Mouse (Mus musculus) intestine, embryonic 15.5 days (tissue): Measurements from ENCODE around the gene Trim38. TPM values are rescaled to one million over a fixed set of nuclear protein-coding genes. Genes with fewer than 3 reads are reported as not detected.

Source experiments
- ATAC-seq: fragments of 200-750 bp; cut with Nextera tagmentation; 2 replicates; pipeline ENCODE4 v1.8.0; 2017; ENCODE audit warnings: moderate TSS enrichment, moderate library complexity
- H3K27ac ChIP-seq: fragments of 300-500 bp; sonication (generic); 2 replicates; pipeline ENCODE4 v1.5.1; 2015; ENCODE audit warnings: mild to moderate bottlenecking, inconsistent platforms
- H3K27me3 ChIP-seq: fragments of 300-500 bp; sonication (generic); replicated peaks from 2 replicates; pipeline ENCODE4 v1.6.1; 2015; ENCODE audit warnings: inconsistent platforms
- H3K36me3 ChIP-seq: fragments of 300-500 bp; sonication (generic); 2 replicates; pipeline ENCODE4 v1.6.1; 2015; ENCODE audit warnings: inconsistent platforms
- H3K4me1 ChIP-seq: fragments of 300-500 bp; sonication (generic); replicated peaks from 2 replicates; pipeline ENCODE4 v1.6.1; 2015; ENCODE audit warnings: inconsistent platforms
- H3K4me2 ChIP-seq: fragments of 300-500 bp; sonication (generic); replicated peaks from 2 replicates; pipeline ENCODE4 v1.6.1; 2015; ENCODE audit warnings: mild to moderate bottlenecking, inconsistent platforms
- H3K4me3 ChIP-seq: fragments of 300-500 bp; sonication (generic); replicated peaks from 2 replicates; pipeline ENCODE4 v1.5.1; 2015; ENCODE audit warnings: inconsistent platforms
- H3K9ac ChIP-seq: fragments of 300-500 bp; sonication (generic); 2 replicates; pipeline ENCODE4 v1.6.1; 2015; ENCODE audit warnings: inconsistent platforms
- H3K9me3 ChIP-seq: fragments of 300-500 bp; sonication (generic); 2 replicates; pipeline ENCODE4 v1.6.1; 2016; ENCODE audit warnings: inconsistent platforms
- WGBS: fragments of 180-500 bp; shearing (Covaris S2); methylation state at CpG from one replicate; pipeline ENCODE4 v1.1.7; 2015; 5-methylcytosine and 5-hydroxymethylcytosine counted together
- polyA plus RNA-seq: library from polyadenylated mRNA; unstranded; fragments of >200 nt; fragmentation: Nextera tagmentation; extraction: Ambion mirVana; gene quantifications from 2 replicates; pipeline ENCODE4 v1.2.1, GENCODE M21; 2015

The Trim38 gene
- polyA plus RNA-seq, 1 experiment from 2014 or later, result not detected

- no peaks in the 10 kb centered on the region for H3K4me1 ChIP-seq
- H3K9ac ChIP-seq, result no peak overlapping the region
- H3K9me3 ChIP-seq, result no peaks in the 10 kb centered on the region
- H3K36me3 ChIP-seq, result no peaks in the 10 kb centered on the region
- H3K4me2 ChIP-seq, result no peak overlapping the region
- WGBS, result 8% methylated on average over 6 of the region's 6 CpGs
- no peaks in the 10 kb centered on the region for H3K27me3 ChIP-seq
- H3K4me3 ChIP-seq, result no peak overlapping the region
- H3K27ac ChIP-seq, result no peak overlapping the region
- ATAC-seq, result no peak
These were observed 63.3 kb downstream of the Trim38 start for GRCm38 (mm10) chr13:23833053-23833452.

- H3K9ac ChIP-seq, result no peak overlapping the region
- H3K27me3 ChIP-seq, result no peaks in the 10 kb centered on the region
- WGBS, result 92% methylated on average over 5 of the region's 5 CpGs
- no peaks in the 10 kb centered on the region for H3K9me3 ChIP-seq
- no peak overlapping the region for H3K27ac ChIP-seq
- no peak overlapping the region for H3K4me2 ChIP-seq
- ATAC-seq, result no peak
- no peaks in the 10 kb centered on the region for H3K4me1 ChIP-seq
- no peak overlapping the region for H3K4me3 ChIP-seq
- H3K36me3 ChIP-seq, result no peaks in the 10 kb centered on the region
These were observed 65.1 kb downstream of the Trim38 start for GRCm38 (mm10) chr13:23834836-23835235.

GRCm38 (mm10) chr13:23836630-23837029, 66.9 kb downstream of the Trim38 start:
- Histone ChIP-seq H3K9me3 (no peaks in the 10 kb centered on the region), H3K4me2 (no peak overlapping the region), H3K27me3 (no peaks in the 10 kb centered on the region), H3K27ac (no peak overlapping the region), H3K4me1 (no peaks in the 10 kb centered on the region), H3K9ac (no peak overlapping the region), H3K36me3 (no peaks in the 10 kb centered on the region), H3K4me3 (no peak overlapping the region)
- 92% methylated on average over 5 of the region's 5 CpGs for WGBS
- ATAC-seq, result no peak

- H3K9ac ChIP-seq, result no peak within 1 kb of the TSS
- H3K4me1 ChIP-seq, result no peaks in the 10 kb centered on the region
- WGBS, result 71% methylated on average over 2 of the region's 2 CpGs
- H3K4me3 ChIP-seq, result no peak within 1 kb of the TSS
- no peak within 1 kb of the TSS for H3K4me2 ChIP-seq
- no peaks in the 10 kb centered on the region for H3K36me3 ChIP-seq
- no peaks in the 10 kb centered on the region for H3K27me3 ChIP-seq
- no peaks in the 10 kb centered on the region for H3K9me3 ChIP-seq
- H3K27ac ChIP-seq, result no peak within 1 kb of the TSS
- no peak for ATAC-seq
These were observed 69.6 kb downstream of the Trim38 start, which contains the start of gene Slc17a3 for GRCm38 (mm10) chr13:23839308-23839707. Slc17a3 (plus strand) TSS chr13:23839434.

Other genes starting within 250 kb of the Trim38 start
- 4.6 and 4.8 TPM in 2 replicates for gene Hist1h4h, start 238.9 kb upstream of the Trim38 start, polyA plus RNA-seq
- gene Hist1h2af, start 236.0 kb upstream of the Trim38 start, polyA plus RNA-seq, result 6.7 TPM in 1 of 2 replicates, not detected in the other
- gene Hist1h3g, start 234.5 kb upstream of the Trim38 start, polyA plus RNA-seq, result 6.1 and 6.2 TPM in 2 replicates
- 1.1 and 1.3 TPM in 2 replicates for gene Hist1h2bh, start 226.5 kb upstream of the Trim38 start, polyA plus RNA-seq
- gene Hist1h3f, start 225.9 kb upstream of the Trim38 start, polyA plus RNA-seq, result 0.45 and 0.97 TPM in 2 replicates
- 0.88 and 1.0 TPM in 2 replicates for gene Hist1h4f, start 218.3 kb upstream of the Trim38 start, polyA plus RNA-seq
- gene Hist1h1d, start 216.7 kb upstream of the Trim38 start, polyA plus RNA-seq, result 0.46 and 0.64 TPM in 2 replicates
- gene Hist1h3e, start 207.5 kb upstream of the Trim38 start, polyA plus RNA-seq, result 3.5 and 4.3 TPM in 2 replicates
- 76.9 and 89.5 TPM in 2 replicates for gene Hist1h2ae, start 198.7 kb upstream of the Trim38 start, polyA plus RNA-seq
- gene Hist1h2bg, start 198.5 kb upstream of the Trim38 start, polyA plus RNA-seq, result 7.1 and 11.5 TPM in 2 replicates
- gene Hist1h2bf, start 195.7 kb upstream of the Trim38 start, polyA plus RNA-seq, result 4.2 and 4.5 TPM in 2 replicates
- gene Hist1h2ad, start 195.5 kb upstream of the Trim38 start, polyA plus RNA-seq, result 1.8 and 3.0 TPM in 2 replicates
- 5.2 and 6.2 TPM in 2 replicates for gene Hist1h3d, start 194.2 kb upstream of the Trim38 start, polyA plus RNA-seq
- gene Hist1h4d, start 188.3 kb upstream of the Trim38 start, polyA plus RNA-seq, result 98.7 and 101 TPM in 2 replicates
- 1.6 and 2.0 TPM in 2 replicates for gene Hist1h2be, start 148.8 kb upstream of the Trim38 start, polyA plus RNA-seq
- gene Hist1h1e, start 147.4 kb upstream of the Trim38 start, polyA plus RNA-seq, result 17.6 and 21.2 TPM in 2 replicates
- gene Hist1h2ac, start 86.0 kb upstream of the Trim38 start, polyA plus RNA-seq, result 1.3 and 1.5 TPM in 2 replicates
- 79.3 and 89.9 TPM in 2 replicates for gene Hist1h2bc, start 85.7 kb upstream of the Trim38 start, polyA plus RNA-seq
- not detected in 2 replicates for gene Hist1h1t, start 74.1 kb upstream of the Trim38 start, polyA plus RNA-seq
- 4.7 and 5.7 TPM in 2 replicates for gene Hist1h4c, start 71.5 kb upstream of the Trim38 start, polyA plus RNA-seq
- 6.4 and 7.9 TPM in 2 replicates for gene Hfe, start 59.1 kb upstream of the Trim38 start, polyA plus RNA-seq
- gene Hist1h1c, start 31.1 kb upstream of the Trim38 start, polyA plus RNA-seq, result 32.4 and 36.0 TPM in 2 replicates
- gene Hist1h3c, start 24.3 kb upstream of the Trim38 start, polyA plus RNA-seq, result 4.4 and 7.7 TPM in 2 replicates
- gene Hist1h2bb, start 23.2 kb upstream of the Trim38 start, polyA plus RNA-seq, result 2.4 and 3.8 TPM in 2 replicates
- 39.8 and 44.9 TPM in 2 replicates for gene Hist1h2ab, start 18.8 kb upstream of the Trim38 start, polyA plus RNA-seq
- 6.4 and 9.2 TPM in 2 replicates for gene Hist1h3b, start 17.6 kb upstream of the Trim38 start, polyA plus RNA-seq
- gene Hist1h4b, start 12.9 kb upstream of the Trim38 start, polyA plus RNA-seq, result 3.8 and 5.5 TPM in 2 replicates
- 0.48 and 1.3 TPM in 2 replicates for gene Hist1h4a, start 8.7 kb upstream of the Trim38 start, polyA plus RNA-seq
- 4.3 and 6.4 TPM in 2 replicates for gene Hist1h3a, start 7.5 kb upstream of the Trim38 start, polyA plus RNA-seq
- 1.2 and 2.2 TPM in 2 replicates for gene Hist1h1a, start 6.2 kb upstream of the Trim38 start, polyA plus RNA-seq
- gene Slc17a2, start 37.1 kb downstream of the Trim38 start, polyA plus RNA-seq, result 0.10 TPM in 1 of 2 replicates, not detected in the other
- gene Slc17a3, start 69.5 kb downstream of the Trim38 start, polyA plus RNA-seq, result 0.13 and 0.35 TPM in 2 replicates
- 0.35 and 0.55 TPM in 2 replicates for gene Slc17a1, start 97.8 kb downstream of the Trim38 start, polyA plus RNA-seq
- 17.0 and 19.6 TPM in 2 replicates for gene Slc17a4, start 145.1 kb downstream of the Trim38 start, polyA plus RNA-seq
- not detected in 2 replicates for gene Hist1h2ba, start 164.2 kb downstream of the Trim38 start, polyA plus RNA-seq
- gene Hist1h2aa, start 164.5 kb downstream of the Trim38 start, polyA plus RNA-seq, result not detected in 2 replicates
- 7.5 and 8.8 TPM in 2 replicates for gene Scgn, start 221.3 kb downstream of the Trim38 start, polyA plus RNA-seq